Mouse (Mus musculus) intestine, postnatal 0 days (tissue): ENCODE results near the gene Acin1. TPM values are rescaled to one million over a fixed set of nuclear protein-coding genes. Genes with fewer than 3 reads are reported as not detected.
A peak's percentile ranks its signal among the peaks of the same experiment; 100 is the strongest.

Experiments used
- ATAC-seq: fragments of 200-750 bp; cut with Nextera tagmentation; 2 replicates; pipeline ENCODE4 v1.8.0; 2017; ENCODE audit warnings: mild to moderate bottlenecking, moderate TSS enrichment, moderate library complexity
- H3K27ac ChIP-seq: fragments of 300-500 bp; sonication (generic); 2 replicates; pipeline ENCODE4 v1.5.1; 2014; ENCODE audit warnings: mild to moderate bottlenecking, low read depth, low read length, moderate library complexity
- H3K27me3 ChIP-seq: fragments of 300-500 bp; sonication (generic); replicated peaks from 2 replicates; pipeline ENCODE4 v1.6.1; 2014; ENCODE audit warnings: low read length, mixed read lengths; ENCODE audit not compliant: control insufficient read depth, insufficient read depth
- H3K36me3 ChIP-seq: fragments of 300-500 bp; sonication (generic); 2 replicates; pipeline ENCODE4 v1.6.1; 2014; ENCODE audit warnings: mild to moderate bottlenecking, moderate library complexity; ENCODE audit not compliant: control insufficient read depth, insufficient read depth
- H3K4me1 ChIP-seq: fragments of 300-500 bp; sonication (generic); replicated peaks from 2 replicates; pipeline ENCODE4 v1.6.1; 2014; ENCODE audit warnings: antibody characterized with exemption, low read length, mixed read lengths; ENCODE audit not compliant: control insufficient read depth, insufficient read depth
- H3K4me2 ChIP-seq: fragments of 300-500 bp; sonication (generic); replicated peaks from 2 replicates; pipeline ENCODE4 v1.6.1; 2014; ENCODE audit warnings: low read depth, mild to moderate bottlenecking, moderate library complexity
- H3K4me3 ChIP-seq: fragments of 300-500 bp; sonication (generic); 2 replicates; pipeline ENCODE4 v1.5.1; 2014; ENCODE audit warnings: low read depth, low read length
- H3K9ac ChIP-seq: fragments of 300-500 bp; sonication (generic); 2 replicates; pipeline ENCODE4 v1.6.1; 2014; ENCODE audit warnings: mild to moderate bottlenecking, low read depth, low read length
- H3K9me3 ChIP-seq: fragments of 300-500 bp; sonication (generic); 2 replicates; pipeline ENCODE4 v1.6.1; 2016; ENCODE audit warnings: mixed run types; ENCODE audit not compliant: control insufficient read depth
- CTCF ChIP-seq: sonication (generic); IDR thresholded peaks from 2 replicates; pipeline ENCODE4 v1.5.1; 2016; ENCODE audit warnings: low read depth, mild to moderate bottlenecking, control low read depth, antibody characterized with exemption, moderate library complexity
- WGBS: fragments of 180-500 bp; shearing (Covaris S2); extraction: QIAGEN DNeasy Blood & Tissue Kit; methylation state at CpG from one replicate; pipeline ENCODE4 v1.1.7; 2014; 5-methylcytosine and 5-hydroxymethylcytosine counted together
- polyA plus RNA-seq: library from polyadenylated mRNA; unstranded; fragments of >200 nt; fragmentation: Nextera tagmentation; extraction: Ambion mirVana; gene quantifications from 2 replicates; pipeline ENCODE4 v1.2.1, GENCODE M21; 2015

The Acin1 gene
- polyA plus RNA-seq, 1 experiment from 2014 or later, result 49.9 TPM

GRCm38 (mm10) chr14:54629797-54630196, 56.9 kb downstream of the Acin1 start:
- Histone ChIP-seq H3K27me3 (no peaks in the 10 kb centered on the region), H3K4me2 (no peak overlapping the region), H3K4me3 (no peak overlapping the region), H3K36me3 (peaks cover 16% of the 10 kb centered on the region; the same call in 1 of the 2 replicates), H3K27ac (no peak overlapping the region), H3K4me1 (no peaks in the 10 kb centered on the region), H3K9me3 (no peaks in the 10 kb centered on the region), H3K9ac (no peak overlapping the region)
- WGBS, result 87% methylated on average over 2 of the region's 2 CpGs
- no peak for ATAC-seq
- TF ChIP-seq CTCF, result no peak

GRCm38 (mm10) chr14:54628103-54628502, 58.6 kb downstream of the Acin1 start:
- Histone ChIP-seq H3K27ac (no peak overlapping the region), H3K27me3 (no peaks in the 10 kb centered on the region), H3K9me3 (no peaks in the 10 kb centered on the region), H3K9ac (no peak overlapping the region), H3K4me2 (no peak overlapping the region), H3K4me3 (no peak overlapping the region), H3K4me1 (no peaks in the 10 kb centered on the region), H3K36me3 (peaks cover 10% of the 10 kb centered on the region; the same call in 1 of the 2 replicates)
- ATAC-seq, result no peak
- TF ChIP-seq CTCF, result no peak
- WGBS, result 81% methylated on average over 5 of the region's 5 CpGs

DNA sequence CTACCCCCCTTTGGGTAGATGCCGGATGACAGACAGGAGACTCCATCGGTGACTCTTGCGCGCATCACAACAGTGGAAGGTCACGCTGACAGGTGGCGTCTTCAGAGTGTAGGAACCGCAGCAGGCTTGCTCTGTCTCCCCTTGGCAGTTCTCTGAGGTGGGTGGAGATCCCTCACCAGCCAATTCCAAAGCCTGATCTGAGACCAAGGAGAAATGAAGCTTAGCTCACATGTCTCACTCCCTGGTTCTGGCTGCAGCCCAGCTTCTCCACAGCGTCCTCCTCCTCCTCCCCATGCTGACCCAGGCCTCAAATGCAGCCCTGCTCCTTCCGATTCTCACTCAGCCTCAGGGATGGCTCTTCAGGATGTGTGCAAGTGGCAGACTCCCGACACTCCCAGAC, 61.8 kb downstream of the Acin1 start:
- Histone ChIP-seq H3K27me3 (no peaks in the 10 kb centered on the region), H3K4me3 (no peak overlapping the region), H3K4me1 (no peaks in the 10 kb centered on the region), H3K36me3 (no peaks in the 10 kb centered on the region), H3K9me3 (no peaks in the 10 kb centered on the region), H3K9ac (no peak overlapping the region), H3K27ac (no peak overlapping the region), H3K4me2 (no peak overlapping the region)
- ATAC-seq, result no peak
- TF ChIP-seq CTCF, result no peak
- 72% methylated on average over 10 of the region's 10 CpGs for WGBS

DNA sequence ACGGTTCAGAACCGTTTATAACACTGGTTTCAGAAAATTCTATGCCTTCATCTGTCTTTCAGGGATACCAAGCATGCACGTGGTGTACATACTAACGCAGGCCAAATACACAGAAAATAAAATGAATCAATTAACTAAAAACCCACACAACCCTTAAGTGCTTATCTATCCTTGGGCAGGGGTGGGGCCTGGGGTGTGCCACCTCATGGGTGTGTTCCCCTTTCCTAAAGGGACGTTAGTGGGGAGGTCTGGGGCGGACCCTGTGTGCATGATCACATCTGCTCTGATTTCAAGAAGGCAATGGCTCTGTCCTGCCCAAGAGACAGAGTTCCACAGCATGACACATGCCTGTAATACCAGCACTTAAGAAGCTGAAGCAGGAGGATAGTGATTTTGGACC, 63.4 kb downstream of the Acin1 start:
- 76% methylated on average over 6 of the region's 6 CpGs for WGBS
- Histone ChIP-seq H3K4me2 (no peak overlapping the region), H3K4me3 (no peak overlapping the region), H3K4me1 (no peaks in the 10 kb centered on the region), H3K27ac (no peak overlapping the region), H3K36me3 (no peaks in the 10 kb centered on the region), H3K27me3 (no peaks in the 10 kb centered on the region), H3K9me3 (no peaks in the 10 kb centered on the region), H3K9ac (no peak overlapping the region)
- ATAC-seq, result no peak
- no peak for TF ChIP-seq CTCF

DNA sequence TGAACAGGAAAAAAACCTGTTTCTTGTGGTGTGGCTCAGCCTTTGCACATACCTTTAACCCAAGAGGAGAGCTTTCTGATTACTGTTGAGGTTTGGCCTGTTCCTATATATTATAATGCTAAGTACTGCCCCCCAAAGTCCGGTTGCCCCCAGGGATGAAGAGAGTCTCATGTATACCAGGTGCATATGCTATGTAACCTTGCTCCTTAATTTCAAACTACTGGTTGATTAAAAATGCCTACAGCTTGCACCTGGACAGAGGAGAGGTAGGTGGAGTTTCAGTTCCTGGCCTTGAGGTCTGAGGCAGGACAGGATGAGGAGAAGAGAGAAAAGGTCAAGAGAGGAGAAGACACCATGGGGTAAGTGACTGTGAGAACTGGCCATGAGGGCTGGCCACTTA, 65.6 kb downstream of the Acin1 start, which contains the start of gene Psmb11:
Gene Psmb11, plus strand, starts transcription at position 301 of the 400 bp plus-strand sequence.
- ATAC-seq, result no peak
- Histone ChIP-seq H3K27ac (no peak within 1 kb of the TSS), H3K4me3 (no peak within 1 kb of the TSS), H3K9ac (no peak within 1 kb of the TSS), H3K36me3 (0 out of 2 replicates have a peak, but pooled peaks cover 4% of the 10 kb centered on the region), H3K4me1 (no peaks in the 10 kb centered on the region), H3K27me3 (no peaks in the 10 kb centered on the region), H3K9me3 (no peaks in the 10 kb centered on the region), H3K4me2 (no peak within 1 kb of the TSS)
- WGBS, result 84% methylated on average over 1 of the region's 1 CpGs
- no peak for TF ChIP-seq CTCF

GRCm38 (mm10) chr14:54617897-54618365, 68.8 kb downstream of the Acin1 start, which contains the start of gene Psmb5:
Gene Psmb5, minus strand, starts transcription at chr14:54618022.
- Histone ChIP-seq H3K9ac (peak within 1 kb of the TSS; percentile 76), H3K27ac (peak within 1 kb of the TSS; percentile 41; the same call in 1 of the 2 replicates), H3K4me1 (no peaks in the 10 kb centered on the region), H3K36me3 (peaks cover 17% of the 10 kb centered on the region), H3K27me3 (no peaks in the 10 kb centered on the region), H3K4me3 (peak within 1 kb of the TSS; percentile 80), H3K4me2 (peak within 1 kb of the TSS; percentile 84), H3K9me3 (no peaks in the 10 kb centered on the region)
- WGBS, result under 1% methylated on average over 25 of the region's 25 CpGs
- ATAC-seq, result peak; percentile 84
- no peak for TF ChIP-seq CTCF
